Mouse (Mus musculus): Measurements from ENCODE around the gene Znhit6. TPM values are rescaled to one million over a fixed set of nuclear protein-coding genes. Genes with fewer than 3 reads are reported as not detected.

Gene Znhit6
- total RNA-seq, 4 experiments from 2014 or later, result 15.7 to 18.0 (median 16.4) TPM

DNA sequence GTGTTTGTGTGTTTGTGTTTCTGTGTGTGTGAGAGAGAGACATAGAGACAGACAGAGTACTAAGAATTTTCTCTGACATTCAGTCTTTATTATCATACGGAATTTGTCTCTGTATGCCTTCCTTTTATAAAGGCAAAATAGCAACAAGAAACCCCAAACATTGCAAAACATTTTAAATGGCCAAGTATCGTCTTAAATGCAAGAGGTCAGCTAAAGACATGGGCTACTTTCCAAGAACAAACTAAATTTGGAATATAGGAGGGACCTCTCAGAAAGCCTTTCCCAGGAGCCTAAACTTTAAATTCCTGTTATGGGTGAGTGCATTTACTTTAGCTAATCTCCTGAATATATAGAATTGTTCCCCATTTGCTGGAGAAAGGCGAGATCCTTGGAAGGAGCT, 65.9 kb downstream of the Znhit6 start:
- no peak for DNase-seq (ENCODE audit: low spot score in 2 of 2)

DNA sequence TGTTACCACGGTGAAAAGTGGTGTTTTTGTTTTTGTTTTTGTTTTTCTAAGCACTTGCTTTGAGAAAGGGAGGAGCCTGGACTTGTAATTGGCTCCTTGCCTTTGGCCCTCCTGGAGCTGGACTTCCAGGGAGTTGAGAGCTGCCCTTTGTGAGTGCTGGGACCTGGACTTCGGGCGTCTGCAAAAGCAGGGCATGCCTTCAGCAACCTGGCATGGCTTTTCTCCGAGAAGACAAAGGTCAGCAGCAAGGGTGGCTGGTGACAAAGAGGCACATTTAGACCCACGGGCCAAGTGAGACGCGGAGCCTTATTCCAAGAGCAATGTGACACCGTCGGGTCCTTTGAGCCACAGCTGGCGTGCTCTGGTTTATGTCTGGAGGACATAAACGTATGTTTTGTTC, 66.9 kb downstream of the Znhit6 start:
- no peak for DNase-seq (ENCODE audit: low spot score in 2 of 2)

DNA sequence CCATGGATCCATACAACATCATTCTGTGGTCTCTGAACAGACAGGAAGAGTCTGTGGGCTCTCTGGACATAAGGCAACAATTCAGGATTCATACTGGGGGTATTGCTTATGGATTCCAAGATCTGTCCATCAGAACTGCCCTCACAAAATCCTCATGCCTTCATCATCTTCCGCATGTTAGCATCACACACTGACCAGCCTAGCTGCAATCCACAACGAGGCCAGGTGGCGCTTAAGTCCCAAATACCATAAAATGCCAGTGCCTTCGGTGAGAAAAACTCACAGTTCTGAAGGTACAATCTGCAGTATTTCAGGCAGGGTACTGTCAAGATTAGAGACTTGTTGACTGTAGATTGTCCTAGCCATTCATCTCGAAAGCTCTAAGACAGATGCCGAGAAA, 69.5 kb downstream of the Znhit6 start:
- no peak for DNase-seq (ENCODE audit: low spot score in 2 of 2)

DNA sequence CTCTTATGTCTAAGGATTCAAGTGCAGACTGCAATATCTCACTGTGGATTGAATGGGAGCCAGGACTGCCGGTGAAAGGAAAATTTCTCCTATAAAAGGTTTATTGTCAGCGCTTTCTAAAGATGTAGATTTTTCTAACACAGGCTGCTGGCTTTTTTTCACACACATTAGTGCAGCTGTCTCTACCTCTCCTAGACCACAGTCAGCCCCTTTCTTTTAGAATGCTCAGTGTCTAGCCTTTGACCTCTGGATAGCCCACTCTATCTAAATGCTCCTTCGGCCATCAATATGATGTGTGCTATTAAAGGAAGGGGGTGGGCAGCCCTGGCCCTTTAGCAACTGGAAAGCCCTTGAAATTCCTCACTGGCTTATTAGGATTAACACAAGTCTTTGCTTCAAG, 70.0 kb downstream of the Znhit6 start:
- no peak for DNase-seq (ENCODE audit: low spot score in 2 of 2)

DNA sequence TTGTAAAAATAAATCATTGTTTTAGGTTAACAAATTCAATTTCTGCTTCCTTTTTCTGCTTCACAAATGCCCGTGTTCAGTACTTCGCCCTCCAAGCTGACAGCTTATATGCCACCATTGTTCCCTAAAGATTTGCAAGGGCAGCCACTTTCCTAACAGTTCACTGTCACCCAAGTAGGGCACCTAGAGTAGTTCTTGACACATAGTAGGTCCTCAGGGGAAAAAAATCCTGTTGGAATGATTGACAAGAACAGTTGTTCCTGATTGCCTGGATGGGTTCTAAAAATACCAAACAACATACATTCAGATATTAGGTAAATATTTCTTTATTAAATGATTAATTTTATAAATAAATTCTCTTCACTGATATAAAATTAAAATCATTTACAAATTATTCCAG, 70.7 kb downstream of the Znhit6 start:
- DNase-seq (ENCODE audit: low spot score in 2 of 2), result no peak

DNA sequence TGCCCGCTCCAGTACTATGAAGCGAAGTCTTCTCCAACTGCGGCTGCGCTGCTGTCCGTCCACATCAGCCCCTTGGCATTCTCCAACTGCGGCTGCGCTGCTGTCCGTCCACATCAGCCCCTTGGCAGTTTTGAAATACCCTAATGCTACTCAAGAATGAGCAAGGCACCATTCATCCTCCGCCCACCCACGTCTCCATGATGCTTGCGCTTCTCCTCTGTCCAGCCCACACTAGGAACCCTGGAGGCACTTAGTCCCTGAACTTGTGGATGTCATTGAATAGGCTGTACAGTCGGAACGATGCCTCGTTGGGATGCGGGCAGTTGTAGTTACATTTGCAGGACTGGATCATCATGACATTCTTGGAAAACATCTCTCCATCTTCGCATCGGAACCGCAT, 71.4 kb downstream of the Znhit6 start:
- DNase-seq (ENCODE audit: low spot score in 2 of 2), result no peak

DNA sequence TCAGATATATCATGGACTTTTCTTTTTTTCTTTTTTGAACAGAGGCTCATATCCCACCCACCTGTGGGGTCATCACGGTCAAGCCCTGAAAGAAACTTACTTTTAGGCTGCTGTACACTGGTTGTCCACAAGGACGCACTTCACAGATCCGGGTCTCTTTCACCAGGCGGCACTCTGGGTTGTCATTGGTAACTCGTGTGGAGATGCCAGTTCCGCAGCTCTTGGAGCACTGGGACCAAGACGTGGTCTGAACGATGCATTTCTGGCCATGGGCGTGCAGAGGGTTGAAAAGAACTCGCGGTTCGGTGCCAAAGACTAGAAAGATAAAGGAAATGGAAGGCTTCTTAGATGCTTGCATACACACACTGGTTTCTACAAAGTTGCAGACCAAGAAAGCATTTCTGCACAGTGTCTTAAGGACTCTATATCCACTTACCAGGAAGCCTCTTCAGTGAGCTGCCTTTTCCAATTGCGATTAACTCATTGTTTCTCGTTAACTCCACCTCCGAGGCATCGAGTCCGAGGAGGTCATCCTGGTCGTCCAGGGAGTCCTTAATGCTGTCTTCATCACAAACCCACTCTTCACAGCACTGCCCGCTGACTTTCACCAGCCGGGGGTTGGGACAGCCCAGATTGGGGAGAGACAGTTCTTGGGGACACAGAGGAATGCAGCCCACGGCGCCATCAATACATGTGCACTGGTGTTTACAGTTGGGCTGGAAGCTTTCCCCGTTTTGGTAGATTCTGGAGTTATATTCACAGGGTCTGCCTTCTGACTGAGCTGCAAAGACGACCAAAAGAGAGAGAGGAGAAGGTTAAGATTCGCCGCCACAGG, 72.3 kb downstream of the Znhit6 start:
- no peak for DNase-seq (ENCODE audit: low spot score in 2 of 2)

DNA sequence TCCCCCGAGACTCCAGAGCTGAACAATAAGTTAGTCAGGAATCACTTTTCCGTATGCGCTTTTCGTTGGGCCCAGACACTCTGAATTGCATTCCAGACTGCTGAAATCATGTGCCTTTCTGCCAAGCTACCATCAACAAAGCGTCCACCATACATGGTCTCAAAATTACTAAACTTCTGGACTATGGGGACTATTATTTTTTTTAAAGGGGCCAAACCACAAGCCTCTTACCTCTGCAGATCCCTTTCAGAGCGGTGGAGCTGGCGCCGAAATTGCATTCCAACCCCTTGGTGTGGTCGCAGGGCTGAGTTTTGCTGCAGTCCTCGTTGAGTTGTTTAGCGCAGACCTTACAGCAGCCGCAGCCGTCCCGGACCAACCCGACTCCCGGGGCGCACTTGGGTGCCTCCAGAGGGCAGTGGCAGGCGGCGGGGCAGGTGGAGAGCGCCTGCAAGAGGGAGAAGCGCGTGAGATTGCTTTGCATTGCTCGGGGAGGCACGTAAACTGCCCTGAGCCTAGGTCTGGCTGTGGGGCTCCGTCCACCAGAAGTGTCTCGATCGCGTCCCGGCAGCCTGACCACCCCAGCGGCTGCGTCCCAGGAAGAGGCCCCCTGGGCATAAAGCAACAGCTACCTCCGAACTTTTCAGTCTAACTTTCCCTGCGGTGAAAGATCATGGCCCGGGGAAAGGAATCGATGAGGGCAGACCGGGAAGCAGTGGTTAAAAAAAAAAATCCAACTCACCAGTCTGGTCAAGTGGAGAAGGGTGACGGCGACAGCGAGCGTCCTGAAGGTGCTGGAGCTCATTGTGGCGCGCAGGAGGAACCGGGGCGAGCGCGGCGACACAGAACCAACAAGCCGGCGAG, 73.2 kb downstream of the Znhit6 start:
- no peak for DNase-seq (ENCODE audit: low spot score in 2 of 2)

DNA sequence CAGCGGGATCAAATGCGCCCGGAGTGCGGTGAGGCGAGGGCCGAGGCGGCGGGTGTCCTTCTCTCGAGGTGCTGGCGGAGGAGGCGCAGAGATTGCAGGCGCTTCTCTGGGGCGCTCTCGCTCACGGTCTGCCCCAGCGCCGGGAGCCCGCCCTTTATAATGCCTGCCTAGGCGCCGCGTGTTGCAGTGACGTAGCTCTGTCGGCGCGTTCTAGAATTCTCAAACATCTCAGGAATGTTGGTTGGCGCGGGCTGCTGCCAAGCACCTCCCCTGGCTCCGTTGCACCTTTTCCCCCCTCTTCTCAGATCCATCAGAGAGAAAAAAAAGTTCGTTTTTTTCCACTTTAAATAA, 73.8 kb downstream of the Znhit6 start, which contains the start of gene Ccn1:
Ccn1 (minus strand) TSS at position 130 of the 351 bp plus-strand sequence.
- DNase-seq (ENCODE audit: low spot score in 2 of 2), result peak; percentile 32 to 40

DNA sequence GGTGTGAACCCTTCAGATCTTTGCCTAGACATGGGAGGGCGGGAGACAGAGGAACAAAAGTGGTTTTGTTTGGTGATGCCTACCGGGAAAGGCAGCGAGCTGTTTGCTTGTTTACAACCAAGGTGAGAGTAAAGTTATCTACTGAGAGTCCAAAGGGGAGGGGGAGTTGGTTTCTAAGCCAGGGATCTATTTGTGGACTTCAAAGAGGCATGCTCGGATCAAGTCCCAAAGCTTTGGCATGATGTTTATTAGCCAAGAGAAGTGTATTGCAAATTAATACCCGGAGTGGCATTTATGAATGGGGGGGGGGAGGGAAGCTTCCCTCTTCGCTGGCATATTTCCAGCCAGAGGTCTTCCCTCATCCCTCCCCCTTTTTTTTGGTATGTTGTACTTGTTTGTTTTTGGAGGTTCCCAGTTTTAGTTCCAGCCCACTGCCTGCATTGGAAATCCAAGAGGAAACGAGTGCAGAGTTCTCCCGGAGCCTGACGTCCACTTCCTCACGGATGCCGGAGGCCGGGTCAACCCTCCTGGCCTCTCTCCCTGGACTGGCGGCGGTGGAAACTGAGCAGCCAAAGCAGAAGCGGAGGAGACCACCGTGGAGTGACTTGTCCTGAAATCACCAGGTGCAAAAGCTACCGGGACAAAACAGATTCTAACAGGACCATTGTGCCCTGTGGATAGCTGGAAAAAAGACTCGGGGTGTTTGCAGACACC, 74.5 kb downstream of the Znhit6 start:
- DNase-seq (ENCODE audit: low spot score in 2 of 2), result no peak

DNA sequence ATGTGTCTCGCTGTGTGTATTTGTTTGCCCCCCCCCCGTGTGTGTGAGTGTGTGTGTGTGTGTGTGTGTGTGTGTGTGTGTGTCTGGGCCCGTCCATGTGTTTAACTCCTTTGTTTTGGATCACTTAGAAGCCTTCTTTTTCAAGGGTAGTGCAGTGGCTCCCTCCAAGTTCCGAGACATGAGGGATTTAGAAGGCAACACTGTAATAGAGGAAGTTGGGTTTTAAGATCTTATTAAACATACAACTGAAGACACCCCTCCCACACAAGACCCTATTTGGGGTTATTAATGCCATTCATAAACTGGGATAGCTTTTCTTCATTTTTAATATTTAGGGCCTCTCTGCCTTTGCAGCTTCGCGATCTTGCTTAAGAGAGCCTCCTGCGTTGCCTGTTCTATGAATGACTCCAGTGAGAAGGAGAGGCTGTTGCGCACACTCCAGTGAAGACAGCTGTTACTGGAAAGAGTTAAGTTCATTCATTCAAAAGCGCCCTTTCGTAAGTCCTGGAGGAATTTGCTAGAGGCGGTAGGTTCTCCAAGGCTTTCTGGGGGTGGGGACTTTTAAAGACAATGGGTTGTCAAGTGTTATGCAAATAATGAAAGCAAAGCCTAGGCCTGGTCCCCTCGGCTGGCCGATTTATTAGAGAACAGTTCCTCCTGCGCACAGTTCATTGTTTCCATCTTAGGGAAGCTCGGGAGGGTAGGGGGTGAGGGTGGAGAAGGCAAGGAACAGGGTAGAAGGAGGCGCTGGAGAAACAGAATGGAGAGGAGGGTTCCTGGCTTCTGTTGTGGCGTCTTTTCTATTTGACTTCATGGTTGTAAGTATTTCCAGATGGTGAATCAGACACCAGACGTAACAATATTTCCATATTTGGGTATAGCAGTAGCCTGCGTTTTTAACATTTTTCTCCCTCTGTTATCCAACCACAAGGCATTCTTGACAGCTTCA, 75.3 kb downstream of the Znhit6 start:
- DNase-seq (ENCODE audit: low spot score in 2 of 2), result no peak

DNA sequence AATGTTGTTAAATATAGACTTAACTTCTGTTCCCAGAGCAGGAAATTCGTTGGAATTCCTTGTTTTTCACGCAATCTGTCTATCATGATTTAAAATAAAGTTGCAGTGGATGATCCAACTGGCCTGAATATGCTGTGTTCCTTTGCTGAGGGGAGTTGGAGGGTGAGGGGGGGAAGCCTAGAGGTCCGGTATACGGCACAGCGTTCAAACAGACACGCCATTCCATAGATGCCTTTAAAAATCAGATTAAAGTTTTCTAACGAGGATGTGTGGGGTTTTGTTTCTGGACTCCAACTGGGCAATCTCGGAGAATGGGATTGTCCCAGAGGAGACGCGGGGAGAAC, 75.9 kb downstream of the Znhit6 start:
- no peak for DNase-seq (ENCODE audit: low spot score in 2 of 2)

DNA sequence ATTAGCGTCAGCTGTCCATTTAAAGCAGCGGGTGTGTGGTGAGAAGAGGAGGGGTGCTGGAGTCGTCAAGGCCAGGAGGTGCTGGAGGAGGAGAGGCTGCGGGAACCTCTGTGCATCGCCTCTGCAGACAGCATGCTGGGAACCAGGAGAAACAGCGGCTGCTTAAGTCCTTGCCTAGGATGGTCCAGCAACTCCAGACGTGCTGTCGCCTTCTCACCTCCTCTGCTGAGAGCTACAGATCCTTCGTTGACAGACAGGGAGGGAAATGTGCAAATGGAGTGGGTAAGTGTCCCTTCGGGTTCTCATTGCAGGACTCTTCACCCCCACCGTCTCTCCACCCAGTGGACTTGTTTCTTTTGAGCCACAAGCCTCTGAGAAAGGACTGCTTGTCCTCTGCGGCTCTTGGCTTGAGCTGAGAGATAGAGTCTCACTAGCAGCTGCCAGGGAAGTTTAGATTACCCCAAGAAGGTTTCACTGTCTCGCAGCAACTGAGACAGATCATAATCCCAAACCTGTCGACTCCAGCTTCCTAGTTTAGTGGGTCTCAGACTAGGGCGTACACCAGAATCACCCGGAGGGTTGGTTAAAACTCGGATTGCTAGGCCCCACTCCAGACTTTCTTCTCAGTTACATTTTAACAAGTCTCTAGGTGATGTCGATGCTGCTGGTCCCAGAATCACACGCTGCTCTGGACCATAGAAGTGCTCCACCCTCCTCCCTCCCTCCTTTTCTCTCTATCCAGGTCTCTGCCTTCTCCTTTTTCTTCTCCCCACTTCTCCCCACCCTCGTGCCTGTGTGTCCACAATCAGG, 76.5 kb downstream of the Znhit6 start:
- no peak for DNase-seq (ENCODE audit: low spot score in 2 of 2)

DNA sequence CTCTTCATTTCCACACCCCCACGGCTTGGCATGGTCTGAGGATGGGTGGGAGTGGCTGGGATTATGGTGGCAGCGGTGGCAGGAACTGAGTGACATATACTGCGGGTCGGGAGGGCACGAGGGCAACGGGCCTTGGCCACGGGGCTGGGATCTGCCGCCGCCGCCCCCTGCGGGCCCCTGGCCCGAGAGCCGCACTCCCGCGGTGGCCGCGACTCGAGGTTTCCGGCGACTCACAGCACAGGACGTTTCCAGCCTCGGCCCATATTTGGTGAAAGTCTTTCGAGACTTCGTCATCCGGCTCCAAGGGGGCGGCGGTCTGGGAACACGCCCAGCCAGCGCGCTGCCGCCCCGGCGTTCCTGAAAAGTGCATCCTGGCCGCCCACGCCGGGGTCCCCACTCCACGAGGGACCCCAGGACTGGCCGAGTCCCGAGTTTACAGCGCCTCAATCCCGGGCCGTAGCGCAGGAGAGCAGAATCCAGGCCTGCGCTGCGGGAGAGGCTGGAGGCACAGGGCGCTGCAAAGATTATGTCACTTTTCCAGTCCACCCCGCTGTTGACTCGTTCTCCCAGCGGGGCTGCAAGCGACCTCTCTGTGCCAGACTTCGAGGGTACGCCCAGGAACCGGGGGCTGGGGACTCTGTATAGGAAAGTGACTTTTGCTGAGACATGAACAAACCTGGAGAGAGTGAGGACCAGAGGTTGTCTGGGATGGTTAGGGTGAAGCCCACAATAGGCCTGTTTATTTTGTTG, 77.4 kb downstream of the Znhit6 start:
- peak; percentile 18 to 47 for DNase-seq (ENCODE audit: low spot score in 2 of 2)

DNA sequence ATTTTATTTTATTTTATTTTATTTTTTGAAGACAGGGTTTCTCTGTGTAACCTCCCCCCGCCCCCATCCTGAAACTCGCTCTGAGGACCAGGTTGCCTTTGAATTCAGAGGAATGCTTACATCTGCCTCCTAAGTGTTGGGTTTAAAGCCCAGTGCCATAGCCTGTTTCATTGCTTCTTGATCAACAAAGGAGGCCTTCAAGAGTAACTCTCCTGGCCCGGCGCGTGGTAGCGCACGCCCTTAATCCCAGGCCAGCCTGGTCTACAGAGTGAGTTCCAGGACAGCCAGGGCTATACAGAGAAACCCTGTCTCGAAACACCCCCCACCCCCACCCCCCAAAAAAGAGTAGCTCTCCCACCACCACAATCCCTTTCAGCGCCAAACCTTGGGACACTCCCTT, 78.0 kb downstream of the Znhit6 start:
- no peak for DNase-seq (ENCODE audit: low spot score in 2 of 2)
